Mouse (Mus musculus) lung, embryonic 16.5 days (tissue): ENCODE data around the gene Stat6. TPM values are rescaled to one million over a fixed set of nuclear protein-coding genes. Genes with fewer than 3 reads are reported as not detected.

Source experiments
- ATAC-seq: fragments of 200-750 bp; cut with Nextera tagmentation; 2 replicates; pipeline ENCODE4 v1.8.0; 2017; ENCODE audit warnings: low read depth, mild to moderate bottlenecking, moderate library complexity
- H3K27ac ChIP-seq: fragments of 300-500 bp; sonication (generic); 2 replicates; pipeline ENCODE4 v1.5.1; 2014; ENCODE audit warnings: mild to moderate bottlenecking, control low read depth, low read length
- H3K27me3 ChIP-seq: fragments of 300-500 bp; sonication (generic); 2 replicates; pipeline ENCODE4 v1.6.1; 2014; ENCODE audit warnings: low read depth, low read length, mixed read lengths; ENCODE audit not compliant: control insufficient read depth, insufficient read depth
- H3K36me3 ChIP-seq: fragments of 300-500 bp; sonication (generic); 2 replicates; pipeline ENCODE4 v1.6.1; 2014; ENCODE audit warnings: low read length; ENCODE audit not compliant: control insufficient read depth, insufficient read depth
- H3K4me1 ChIP-seq: fragments of 300-500 bp; sonication (generic); replicated peaks from 2 replicates; pipeline ENCODE4 v1.6.1; 2014; ENCODE audit warnings: low read length, mixed read lengths; ENCODE audit not compliant: control insufficient read depth, insufficient read depth
- H3K4me2 ChIP-seq: fragments of 300-500 bp; sonication (generic); 2 replicates; pipeline ENCODE4 v1.6.1; 2014; ENCODE audit warnings: low read depth, low read length, control low read depth
- H3K4me3 ChIP-seq: fragments of 300-500 bp; sonication (generic); 2 replicates; pipeline ENCODE4 v1.5.1; 2014; ENCODE audit warnings: mild to moderate bottlenecking, low read length, control low read depth
- H3K9ac ChIP-seq: fragments of 300-500 bp; sonication (generic); 2 replicates; pipeline ENCODE4 v1.6.1; 2014; ENCODE audit warnings: low read length, control low read depth
- H3K9me3 ChIP-seq: fragments of 300-500 bp; sonication (generic); 2 replicates; pipeline ENCODE4 v1.6.1; 2016; ENCODE audit warnings: low read length; ENCODE audit not compliant: control insufficient read depth
- WGBS: fragments of 180-500 bp; shearing (Covaris S2); extraction: QIAGEN DNeasy Blood & Tissue Kit; methylation state at CpG from one replicate; pipeline ENCODE4 v1.1.7; 2014; 5-methylcytosine and 5-hydroxymethylcytosine counted together
- polyA plus RNA-seq: library from polyadenylated mRNA; unstranded; fragments of >200 nt; fragmentation: Nextera tagmentation; extraction: Ambion mirVana; gene quantifications from 2 replicates; pipeline ENCODE4 v1.2.1, GENCODE M21; 2015

Stat6 gene
- polyA plus RNA-seq, 1 experiment from 2014 or later = 47.4 TPM

- WGBS = 42% methylated on average over 5 of the region's 5 CpGs
- Histone ChIP-seq H3K27ac (peak overlapping the region; percentile 81), H3K4me2 (peak overlapping the region; percentile 57), H3K4me1 (peaks cover 11% of the 10 kb centered on the region), H3K4me3 (peak overlapping the region; percentile 72), H3K27me3 (no peaks in the 10 kb centered on the region), H3K9me3 (no peaks in the 10 kb centered on the region), H3K36me3 (no peaks in the 10 kb centered on the region), H3K9ac (peak overlapping the region; percentile 55; the same call in 1 of the 2 replicates)
- no peak for ATAC-seq
Measured at GRCm38 (mm10) chr10:127675859-127676398, 33.1 kb downstream of the Stat6 start.

DNA sequence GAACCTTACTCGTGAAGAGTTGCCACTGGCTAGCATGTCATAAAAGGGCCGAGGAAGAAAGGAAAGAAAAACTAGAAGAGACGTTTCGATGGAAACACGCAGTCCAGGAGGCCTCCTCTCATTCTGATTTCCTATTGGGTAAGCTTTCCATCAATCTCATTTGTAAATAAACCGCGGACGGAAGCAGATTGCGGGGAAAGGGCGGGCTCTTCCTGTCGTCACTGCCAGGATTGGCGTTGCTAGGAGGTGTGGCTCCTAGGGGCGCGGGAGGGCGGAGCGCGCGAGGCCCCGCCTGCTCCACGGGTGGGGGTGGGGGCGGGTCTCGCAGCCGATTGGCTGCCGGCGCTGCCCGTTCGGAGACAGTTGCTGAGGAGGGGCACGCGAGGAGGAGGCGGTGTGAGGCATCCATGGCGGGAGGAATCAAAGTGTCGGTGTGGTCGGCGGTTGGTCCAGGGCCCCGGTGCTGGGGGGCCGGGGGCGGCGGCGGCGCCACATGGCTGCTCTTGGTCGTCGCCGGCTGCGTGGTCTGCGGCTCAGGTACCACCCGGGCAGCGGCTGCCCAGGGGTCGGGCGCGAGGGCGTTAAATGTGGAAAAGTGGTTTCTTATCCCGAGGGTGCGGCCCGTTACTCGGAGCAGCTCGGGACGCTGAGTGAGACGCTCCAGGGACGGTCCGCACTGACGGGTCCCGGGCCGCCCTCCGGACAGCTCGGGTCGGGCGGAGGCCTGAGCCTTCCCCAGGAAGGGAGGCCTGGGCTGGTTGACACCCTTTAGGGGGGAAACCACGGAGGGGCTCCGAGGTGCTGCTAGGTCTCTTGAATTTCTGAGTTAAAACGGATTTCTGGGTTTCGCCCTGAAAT is 34.1 kb downstream of the Stat6 start:
- Histone ChIP-seq H3K4me1 (peaks cover 11% of the 10 kb centered on the region), H3K9ac (peak overlapping the region; percentile 78), H3K4me2 (peak overlapping the region; percentile 96), H3K9me3 (no peaks in the 10 kb centered on the region), H3K27ac (peak overlapping the region; percentile 81), H3K4me3 (peak overlapping the region; percentile 72), H3K27me3 (no peaks in the 10 kb centered on the region), H3K36me3 (no peaks in the 10 kb centered on the region; the same call in 1 of the 2 replicates)
- under 1% methylated on average over 63 of the region's 71 CpGs for WGBS
- peak; percentile 97 for ATAC-seq

- Histone ChIP-seq H3K4me2 (peak overlapping the region; percentile 96), H3K36me3 (no peaks in the 10 kb centered on the region; the same call in 1 of the 2 replicates), H3K4me3 (peak overlapping the region; percentile 72), H3K4me1 (peaks cover 11% of the 10 kb centered on the region), H3K27ac (peak overlapping the region; percentile 68; the same call in 1 of the 2 replicates), H3K9ac (peak overlapping the region; percentile 78), H3K9me3 (no peaks in the 10 kb centered on the region), H3K27me3 (no peaks in the 10 kb centered on the region)
- peak; percentile 29; the same call in 1 of the 2 replicates for ATAC-seq
- WGBS = 8% methylated on average over 14 of the region's 14 CpGs
Measured at GRCm38 (mm10) chr10:127677591-127678336, 35.0 kb downstream of the Stat6 start.

GRCm38 (mm10) chr10:127679208-127679607 is 36.4 kb downstream of the Stat6 start:
- H3K9ac ChIP-seq = no peak overlapping the region

GRCm38 (mm10) chr10:127679881-127680280 is 37.1 kb downstream of the Stat6 start:
- Histone ChIP-seq H3K36me3 (no peaks in the 10 kb centered on the region; the same call in 1 of the 2 replicates), H3K9me3 (no peaks in the 10 kb centered on the region), H3K27ac (no peak overlapping the region), H3K9ac (no peak overlapping the region), H3K4me1 (peaks cover 11% of the 10 kb centered on the region), H3K27me3 (no peaks in the 10 kb centered on the region), H3K4me2 (no peak overlapping the region), H3K4me3 (no peak overlapping the region)
- no peak for ATAC-seq
- WGBS = 79% methylated on average over 3 of the region's 3 CpGs

More at GRCm38 (mm10) chr10:127679208-127679607, 36.4 kb downstream of the Stat6 start:
- no peaks in the 10 kb centered on the region for H3K27me3 ChIP-seq
- no peaks in the 10 kb centered on the region; the same call in 1 of the 2 replicates for H3K36me3 ChIP-seq
- H3K4me1 ChIP-seq = peaks cover 11% of the 10 kb centered on the region
- H3K9me3 ChIP-seq = no peaks in the 10 kb centered on the region
- H3K27ac ChIP-seq = no peak overlapping the region
- no peak overlapping the region for H3K4me3 ChIP-seq
- no peak overlapping the region for H3K4me2 ChIP-seq
- ATAC-seq = no peak
- WGBS = 76% methylated on average over 1 of the region's 1 CpGs

DNA sequence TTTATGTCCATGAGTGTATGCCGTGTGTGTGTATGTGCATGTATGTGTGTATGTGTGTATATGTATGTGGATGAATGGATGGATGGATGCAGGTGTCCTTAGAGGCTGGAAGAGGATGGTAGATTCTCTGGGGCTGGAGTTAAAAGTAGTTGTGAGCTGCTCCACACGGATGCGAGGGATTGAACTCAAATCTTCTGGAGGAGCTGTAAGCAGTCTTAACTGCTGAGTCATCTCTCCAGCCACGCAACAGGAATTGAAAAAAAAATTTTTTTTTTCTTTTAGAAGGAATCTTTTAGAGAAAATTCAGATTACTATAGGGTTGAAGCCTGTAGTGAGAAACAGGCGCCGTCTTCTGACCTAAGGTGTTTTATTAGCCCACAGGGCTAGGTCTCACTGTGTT is 40.1 kb downstream of the Stat6 start:
- Histone ChIP-seq H3K9ac (no peak overlapping the region), H3K9me3 (no peaks in the 10 kb centered on the region), H3K36me3 (no peaks in the 10 kb centered on the region; the same call in 1 of the 2 replicates), H3K4me1 (peaks cover 8% of the 10 kb centered on the region), H3K27ac (no peak overlapping the region), H3K4me3 (no peak overlapping the region), H3K27me3 (no peaks in the 10 kb centered on the region), H3K4me2 (no peak overlapping the region)
- ATAC-seq = no peak
- WGBS = 85% methylated on average over 6 of the region's 6 CpGs

- H3K4me2 ChIP-seq = no peak overlapping the region
- no peak overlapping the region for H3K9ac ChIP-seq
- WGBS = 10% methylated on average over 1 of the region's 1 CpGs
- H3K27me3 ChIP-seq = no peaks in the 10 kb centered on the region
- ATAC-seq = no peak
- H3K27ac ChIP-seq = no peak overlapping the region
- H3K4me3 ChIP-seq = no peak overlapping the region
- peaks cover 13% of the 10 kb centered on the region for H3K36me3 ChIP-seq
- H3K4me1 ChIP-seq = no peaks in the 10 kb centered on the region
- no peaks in the 10 kb centered on the region for H3K9me3 ChIP-seq
Measured at GRCm38 (mm10) chr10:127691053-127691452, 48.3 kb downstream of the Stat6 start.

DNA sequence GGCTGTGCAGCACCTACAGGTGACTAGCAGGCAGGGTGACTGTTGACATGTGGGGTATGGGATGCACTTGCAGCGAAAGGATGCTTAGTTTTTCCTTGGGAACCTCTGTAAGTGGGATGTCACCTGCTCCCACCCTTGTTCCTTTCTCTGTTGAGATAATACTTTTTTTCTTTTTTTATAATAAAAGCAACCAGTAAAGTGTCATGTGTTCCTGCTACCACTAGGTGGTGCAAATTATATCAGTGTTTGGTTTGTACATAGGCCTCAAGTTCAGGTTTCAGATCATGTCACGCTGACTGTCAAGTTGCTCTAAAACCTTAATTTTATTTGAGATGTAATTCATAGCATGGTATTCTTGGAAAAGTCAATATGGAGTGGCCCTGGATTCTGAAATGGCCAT is 51.9 kb downstream of the Stat6 start:
- no peak overlapping the region for H3K27ac ChIP-seq
- H3K36me3 ChIP-seq = peaks cover 14% of the 10 kb centered on the region
- H3K9me3 ChIP-seq = no peaks in the 10 kb centered on the region
- 42% methylated on average over 2 of the region's 2 CpGs for WGBS
- no peaks in the 10 kb centered on the region for H3K4me1 ChIP-seq
- no peak overlapping the region for H3K4me3 ChIP-seq
- no peaks in the 10 kb centered on the region for H3K27me3 ChIP-seq
- no peak overlapping the region for H3K4me2 ChIP-seq
- ATAC-seq = no peak
- H3K9ac ChIP-seq = no peak overlapping the region

- 90% methylated on average over 7 of the region's 7 CpGs for WGBS
- ATAC-seq = no peak
- H3K27me3 ChIP-seq = no peaks in the 10 kb centered on the region
- no peak overlapping the region for H3K4me3 ChIP-seq
- H3K4me1 ChIP-seq = no peaks in the 10 kb centered on the region
- H3K4me2 ChIP-seq = no peak overlapping the region
- no peak overlapping the region for H3K27ac ChIP-seq
- peaks cover 14% of the 10 kb centered on the region for H3K36me3 ChIP-seq
- no peak overlapping the region for H3K9ac ChIP-seq
- no peaks in the 10 kb centered on the region for H3K9me3 ChIP-seq
Measured at GRCm38 (mm10) chr10:127695775-127696174, 53.0 kb downstream of the Stat6 start.
